Mouse (Mus musculus) heart, postnatal 0 days (tissue): ENCODE results near the gene Flrt1.

Experiments
- CTCF ChIP-seq: IDR thresholded peaks from 2 replicates; pipeline ENCODE4 v1.5.1; 2016; ENCODE audit warnings: antibody characterized with exemption, control low read depth, low read depth
- EP300 ChIP-seq: IDR thresholded peaks from 2 replicates; pipeline ENCODE4 v1.6.1; 2016; ENCODE audit warnings: antibody characterized with exemption, low read depth

DNA sequence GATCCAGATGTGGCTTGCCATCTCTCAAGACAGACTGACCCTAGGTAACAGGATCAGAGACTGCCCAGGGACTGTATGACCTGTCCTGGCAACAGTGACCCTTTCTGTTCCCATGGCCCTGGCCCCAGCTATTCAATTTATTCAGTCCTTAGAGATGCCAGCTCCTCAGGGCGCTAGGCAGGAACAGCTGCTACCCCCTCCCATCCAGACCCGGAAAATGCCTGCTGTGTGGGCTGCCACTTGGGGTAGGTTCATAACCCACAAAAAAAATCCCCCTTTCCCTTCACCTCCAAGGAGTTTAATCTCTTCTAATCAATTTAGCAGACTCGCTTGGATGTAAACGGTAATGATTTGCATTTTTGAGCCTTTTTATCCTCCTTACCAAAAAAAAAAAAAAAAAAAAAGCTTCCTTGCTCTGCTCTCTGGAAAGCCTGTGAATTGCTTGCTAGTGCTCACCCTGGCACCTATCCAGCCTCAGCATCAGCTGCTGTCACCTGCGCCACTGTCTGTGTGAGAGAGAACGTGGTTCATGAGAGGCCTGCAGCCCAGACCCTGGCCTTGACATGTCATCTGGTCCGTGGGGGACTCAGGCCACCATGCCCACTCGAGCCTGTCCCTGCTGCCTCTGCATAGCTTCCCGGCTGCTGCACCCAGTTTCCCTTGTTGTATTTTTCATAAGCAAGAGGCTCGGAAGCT is 15.0 kb downstream of the Flrt1 start:
- TF ChIP-seq EP300 (no peak), CTCF (no peak)
